Mouse (Mus musculus) liver, postnatal 0 days (tissue): ENCODE measurements around the gene Il17re.

Experiments used
- CTCF ChIP-seq: sonication (generic); IDR thresholded peaks from 2 replicates; pipeline ENCODE4 v1.5.1; 2016; ENCODE audit warnings: antibody characterized with exemption, low read depth
- EP300 ChIP-seq: IDR thresholded peaks from 2 replicates; pipeline ENCODE4 v1.6.1; 2016; ENCODE audit warnings: antibody characterized with exemption, low read depth, mild to moderate bottlenecking

DNA sequence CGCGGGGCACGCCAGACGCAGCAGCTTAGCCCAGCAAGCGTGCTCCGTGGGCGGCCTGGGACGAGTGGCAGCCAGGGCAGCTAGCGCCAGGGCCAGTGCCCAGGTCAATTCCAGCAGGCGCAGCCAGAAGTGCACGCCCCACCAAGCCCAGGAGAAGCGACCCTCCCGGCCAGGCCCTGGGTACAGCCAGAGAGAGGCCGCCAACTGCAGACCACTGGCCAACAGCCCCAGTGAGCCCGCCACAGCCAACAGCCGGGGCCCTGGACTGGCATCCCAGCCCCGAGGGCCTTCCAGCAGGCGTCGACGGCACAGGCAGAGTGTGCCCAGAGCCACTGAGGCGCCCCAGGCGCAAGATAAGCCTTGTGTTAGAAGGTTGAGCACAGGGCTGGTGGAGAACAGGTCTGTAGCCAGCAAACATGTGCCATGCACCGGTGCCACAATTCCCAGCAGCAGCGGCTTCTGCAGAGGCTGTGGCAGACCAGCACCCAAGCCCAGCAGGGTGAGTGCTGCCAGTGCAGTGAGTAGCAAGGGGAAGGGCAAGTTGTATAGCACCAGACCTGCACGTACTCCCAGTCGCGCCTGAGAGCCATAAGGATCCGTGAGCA is 36.9 kb downstream of the Il17re start:
- TF ChIP-seq CTCF (no peak), EP300 (no peak)
